Mouse (Mus musculus): ENCODE data around the gene 4930432M17Rik.

4930432M17Rik gene

DNA sequence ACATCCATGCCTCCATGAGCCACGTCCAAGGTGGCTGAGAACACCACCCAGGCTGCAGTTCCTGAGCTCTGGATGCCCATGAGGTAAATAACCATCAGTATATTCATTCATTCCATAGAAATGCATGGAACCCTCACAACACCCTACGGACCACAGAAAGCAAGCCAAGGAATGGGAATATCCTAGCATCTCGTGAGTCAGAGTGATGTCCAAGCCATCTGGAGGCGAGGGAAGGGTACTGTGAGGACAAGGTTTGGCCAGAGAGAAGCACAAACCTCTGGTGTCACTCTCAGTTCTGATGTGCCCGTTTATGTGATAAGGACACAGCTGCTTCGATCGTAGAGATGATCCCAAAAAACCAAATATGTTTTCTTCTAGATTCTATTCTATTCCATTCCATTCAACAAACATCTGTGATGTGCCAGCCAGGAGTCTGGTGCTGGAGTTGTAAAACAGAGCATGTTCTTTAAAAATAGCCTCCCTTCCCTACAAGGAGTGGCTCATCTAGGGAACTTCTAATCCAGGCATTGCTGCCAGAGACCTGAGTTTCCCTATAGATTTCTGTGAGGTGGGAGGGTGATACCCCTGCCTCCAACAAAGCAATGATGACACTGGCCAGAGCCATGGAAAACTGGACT is 40.5 kb downstream of the 4930432M17Rik start:
- no peak for DNase-seq (ENCODE audit: low read depth)

GRCm38 (mm10) chr3:121712222-121712621 is 41.7 kb downstream of the 4930432M17Rik start:
- no peak for DNase-seq (ENCODE audit: low read depth)

DNA sequence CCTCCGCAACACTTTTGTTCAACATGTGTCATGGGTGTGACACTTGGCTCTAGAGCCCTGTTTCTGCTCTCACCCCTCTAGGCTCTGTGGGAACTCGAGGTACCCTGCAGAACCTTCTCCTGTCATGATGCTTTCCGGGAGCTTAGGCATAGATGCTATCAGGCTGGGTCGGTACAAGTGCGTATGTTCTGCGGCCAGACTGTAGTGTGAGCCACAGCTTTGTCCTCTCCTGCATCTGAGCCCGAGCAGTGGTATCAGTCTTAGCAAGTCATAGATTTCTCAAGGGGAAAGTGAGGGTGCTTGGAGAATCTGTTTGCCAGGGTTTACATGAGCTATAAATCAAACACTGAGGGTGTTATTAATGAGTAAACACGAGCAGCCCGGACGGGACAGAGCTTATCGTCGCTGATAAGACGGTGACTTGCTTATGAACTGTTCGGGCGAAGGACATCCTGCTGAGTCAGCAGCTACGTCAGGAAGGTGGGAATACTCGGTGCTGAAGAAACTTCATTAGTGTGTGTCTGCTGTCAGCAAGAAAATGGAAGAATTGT is 42.7 kb downstream of the 4930432M17Rik start:
- no peak for DNase-seq (ENCODE audit: low read depth)

DNA sequence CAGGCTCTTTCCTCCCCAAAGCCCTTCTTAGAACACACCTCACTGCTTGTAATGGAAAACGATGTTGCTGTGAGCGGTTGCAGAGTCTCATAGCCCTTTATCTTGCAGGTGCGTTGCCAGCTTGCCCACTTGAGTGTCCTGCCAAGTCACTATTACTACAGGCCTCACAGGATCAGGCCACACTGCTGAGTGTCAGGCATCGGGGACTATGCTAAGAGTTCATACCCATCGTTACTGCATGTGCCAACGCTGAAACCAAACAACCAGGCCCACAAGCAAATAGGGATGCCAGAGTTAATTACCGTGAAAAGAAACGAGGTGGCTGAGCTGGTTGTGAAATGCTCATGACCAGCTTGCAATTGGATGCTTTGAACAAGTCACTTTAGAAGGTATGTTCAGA is 43.3 kb downstream of the 4930432M17Rik start:
- no peak for DNase-seq (ENCODE audit: low read depth)

GRCm38 (mm10) chr3:121714461-121714860 is 43.9 kb downstream of the 4930432M17Rik start:
- no peak for DNase-seq (ENCODE audit: low read depth)

GRCm38 (mm10) chr3:121715336-121715735 is 44.8 kb downstream of the 4930432M17Rik start:
- DNase-seq (ENCODE audit: low read depth): no peak

DNA sequence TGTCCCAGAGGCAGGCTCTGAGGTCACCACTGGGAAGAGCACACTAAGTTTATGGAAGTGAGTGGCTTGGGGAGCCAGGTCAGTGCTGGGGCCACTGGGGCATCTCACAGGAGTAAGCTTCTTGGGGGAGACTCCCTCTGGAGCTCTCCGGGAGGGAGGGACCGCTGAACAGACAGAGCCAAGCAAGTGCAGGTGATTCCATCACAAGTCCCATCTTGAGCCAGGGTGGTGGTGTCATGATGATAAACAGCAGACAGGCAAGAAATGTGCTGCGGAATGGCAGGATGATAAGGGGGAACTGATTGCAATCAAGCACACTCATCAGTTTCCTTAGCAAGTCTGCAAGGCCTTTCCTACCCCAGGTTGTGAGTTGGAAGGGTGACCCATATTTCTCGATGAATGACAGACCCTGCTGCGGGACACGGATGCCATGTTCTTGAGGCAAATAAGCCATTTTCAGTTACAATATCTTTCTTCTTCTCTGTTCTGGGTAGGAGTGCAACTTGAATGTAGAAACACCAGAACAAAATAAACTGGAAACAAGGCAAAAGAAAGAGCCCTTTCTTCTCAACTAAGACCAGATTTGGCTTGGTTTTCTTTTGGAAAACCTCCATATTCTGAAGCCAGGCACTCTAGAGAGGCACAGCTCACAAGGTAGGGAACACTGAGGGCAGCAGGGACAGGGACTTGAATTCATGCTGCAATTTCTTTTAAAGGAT is 45.3 kb downstream of the 4930432M17Rik start:
- no peak for DNase-seq (ENCODE audit: low read depth)

GRCm38 (mm10) chr3:121716480-121716879 is 45.9 kb downstream of the 4930432M17Rik start:
- no peak for DNase-seq (ENCODE audit: low read depth)

DNA sequence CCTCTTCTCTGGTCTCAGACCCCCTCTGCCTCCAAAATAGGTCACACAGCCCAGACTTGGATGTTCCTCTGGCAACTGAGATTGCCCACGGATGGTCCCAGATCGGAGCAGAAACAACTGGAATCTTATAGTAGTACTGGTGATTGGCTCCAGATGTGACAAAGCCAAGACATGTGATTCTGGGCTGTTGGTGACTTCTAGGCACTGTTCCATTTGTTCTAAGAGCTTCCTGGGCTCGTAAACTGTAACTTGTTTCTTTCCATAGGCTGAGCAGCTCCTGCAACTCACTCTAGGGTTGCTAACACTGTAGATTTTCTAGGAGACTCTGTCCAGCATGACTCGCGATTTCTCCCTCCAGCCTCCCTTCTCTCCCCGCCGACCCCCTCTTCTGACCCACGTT is 48.1 kb downstream of the 4930432M17Rik start:
- no peak for DNase-seq (ENCODE audit: low read depth)

- DNase-seq (ENCODE audit: low read depth): no peak
These were observed 49.1 kb downstream of the 4930432M17Rik start for GRCm38 (mm10) chr3:121719701-121720100.

DNA sequence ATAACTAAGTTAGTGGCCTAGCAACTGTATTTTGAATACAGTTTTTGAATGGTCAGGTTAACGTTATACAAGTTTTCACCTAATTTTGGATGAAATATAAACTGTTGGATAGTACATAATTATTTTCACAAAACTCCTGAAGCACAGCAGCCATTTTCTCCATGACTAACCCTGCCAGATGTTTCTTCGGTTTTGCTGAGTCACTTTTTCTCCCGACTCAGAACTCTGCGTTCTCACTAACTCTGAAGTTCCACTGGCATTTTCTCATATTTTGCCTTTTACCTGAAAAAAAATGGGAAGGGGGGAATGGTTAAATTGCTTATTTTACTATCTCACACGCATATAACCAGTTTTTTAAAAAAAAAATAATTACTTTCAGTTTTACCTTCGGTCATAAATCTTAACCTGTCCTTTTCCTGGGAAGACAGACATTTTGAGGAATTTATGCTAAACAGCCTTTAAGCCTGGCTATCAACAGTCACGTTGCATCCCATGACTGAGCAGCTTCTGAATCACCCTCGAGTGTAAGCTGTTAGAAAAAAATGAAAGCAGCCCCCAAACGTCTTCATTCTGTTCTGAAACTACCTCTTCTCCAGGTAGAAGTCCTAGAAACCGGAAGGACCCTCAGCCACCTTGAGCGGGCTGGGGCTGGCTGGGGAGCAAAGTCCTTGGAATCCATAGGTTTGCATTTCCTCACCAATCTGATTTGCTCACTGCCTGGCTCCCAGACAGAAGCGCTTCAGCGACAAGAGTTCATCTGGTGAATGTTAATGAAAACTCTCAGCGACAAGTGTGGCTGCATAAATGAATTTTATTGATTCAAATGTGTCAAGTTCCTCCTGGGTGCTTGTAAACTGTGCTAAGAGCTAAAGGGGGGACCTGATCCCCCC is 50.5 kb downstream of the 4930432M17Rik start:
- DNase-seq (ENCODE audit: low read depth): no peak

GRCm38 (mm10) chr3:121721691-121722070 is 51.1 kb downstream of the 4930432M17Rik start:
- DNase-seq (ENCODE audit: low read depth): no peak

- peak; percentile 59 for DNase-seq (ENCODE audit: low read depth)
These were observed 52.6 kb downstream of the 4930432M17Rik start, which contains the start of gene F3 for GRCm38 (mm10) chr3:121722971-121723844. TSS of gene F3 (plus strand) at chr3:121723537.

DNA sequence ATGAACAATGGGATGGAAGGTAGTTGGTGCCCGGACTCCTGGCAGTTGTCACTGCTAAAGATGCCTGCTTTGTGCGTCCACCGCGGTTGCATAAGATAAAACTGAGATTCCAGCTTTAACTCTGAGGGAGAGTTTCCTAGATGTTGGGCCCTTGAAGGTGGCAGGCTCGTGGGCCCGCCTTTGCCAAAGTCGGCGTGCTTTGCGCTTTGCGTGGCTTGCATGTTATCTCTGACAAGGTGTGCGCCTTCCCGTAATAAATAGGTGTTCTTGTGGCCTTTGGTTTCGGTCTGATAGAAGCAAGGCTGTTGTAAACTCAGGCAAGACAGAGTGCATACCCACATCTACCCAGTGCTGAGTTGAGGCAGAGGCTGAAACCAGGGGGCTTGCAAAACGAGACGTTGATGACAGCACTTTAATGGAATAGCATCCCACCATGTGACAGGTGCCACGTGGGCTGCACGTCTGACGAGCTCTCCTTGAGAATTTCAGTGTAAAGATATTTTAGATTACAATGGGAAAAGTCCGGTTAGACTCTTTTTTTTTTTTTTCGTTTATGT is 53.5 kb downstream of the 4930432M17Rik start:
- no peak for DNase-seq (ENCODE audit: low read depth)

DNA sequence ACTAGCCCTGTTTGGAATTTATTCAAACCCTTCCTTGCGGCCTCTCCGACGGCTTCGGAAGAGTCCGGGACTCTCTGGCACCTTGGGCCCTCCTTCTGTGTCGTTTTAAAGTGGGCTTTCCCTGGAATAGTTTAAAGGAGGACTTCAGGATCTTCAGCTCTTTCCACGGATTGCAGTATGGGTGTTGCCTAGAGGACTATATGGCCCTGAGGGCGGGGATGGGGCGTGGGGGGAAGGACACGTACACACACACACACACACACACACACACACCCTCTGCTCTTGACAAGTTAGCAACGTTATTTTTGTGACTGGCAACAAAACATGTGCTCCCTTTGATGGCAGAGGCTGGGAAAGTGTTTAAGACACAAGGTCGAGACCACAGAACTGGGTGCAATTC is 54.0 kb downstream of the 4930432M17Rik start:
- no peak for DNase-seq (ENCODE audit: low read depth)

- DNase-seq (ENCODE audit: low read depth): no peak
These were observed 55.1 kb downstream of the 4930432M17Rik start for GRCm38 (mm10) chr3:121725651-121726050.

- DNase-seq (ENCODE audit: low read depth): no peak
These were observed 59.1 kb downstream of the 4930432M17Rik start for GRCm38 (mm10) chr3:121729678-121730077.
